Mouse (Mus musculus): ENCODE measurements around the gene Hapln1. TPM values are rescaled to one million over a fixed set of nuclear protein-coding genes. Genes with fewer than 3 reads are reported as not detected.
A peak's percentile ranks its signal among the peaks of the same experiment; 100 is the strongest.

Hapln1 gene
- polyA plus RNA-seq, 1 experiment from 2014 or later = 1.3 TPM

DNA sequence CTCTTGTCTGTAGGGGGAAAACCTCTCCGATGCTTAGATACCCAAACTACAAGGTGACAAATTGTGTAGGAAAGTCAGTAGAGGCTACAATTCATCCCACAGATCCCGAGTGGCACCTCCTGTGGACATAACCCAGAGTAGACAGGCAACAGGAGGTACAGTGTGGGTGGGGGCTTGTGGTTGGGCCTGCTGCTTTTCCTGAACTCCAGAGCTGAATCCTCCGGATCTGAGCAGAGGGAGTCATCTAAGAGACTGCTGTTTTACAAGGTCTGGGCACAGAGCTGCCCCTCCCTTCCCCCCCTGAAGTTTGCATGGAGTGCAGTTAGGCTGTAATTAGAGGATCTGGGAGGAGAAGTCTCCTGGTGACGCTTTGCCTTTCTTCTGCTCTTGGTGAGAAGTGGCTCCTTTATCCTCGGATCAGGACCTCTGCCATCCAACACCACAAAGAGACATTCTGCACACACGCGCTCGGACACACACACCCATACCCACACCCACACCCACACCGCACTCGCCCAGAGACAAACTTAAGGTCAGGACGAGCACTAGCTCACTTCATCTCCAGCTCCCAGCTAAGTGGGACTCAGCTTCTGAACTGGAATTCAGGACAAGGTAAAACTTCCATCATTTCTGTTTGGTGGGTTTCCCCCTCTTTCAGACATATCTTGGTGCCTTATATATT is 846 bp downstream of the Hapln1 start:
- WGBS = 45% methylated on average over 11 of the region's 11 CpGs

DNA sequence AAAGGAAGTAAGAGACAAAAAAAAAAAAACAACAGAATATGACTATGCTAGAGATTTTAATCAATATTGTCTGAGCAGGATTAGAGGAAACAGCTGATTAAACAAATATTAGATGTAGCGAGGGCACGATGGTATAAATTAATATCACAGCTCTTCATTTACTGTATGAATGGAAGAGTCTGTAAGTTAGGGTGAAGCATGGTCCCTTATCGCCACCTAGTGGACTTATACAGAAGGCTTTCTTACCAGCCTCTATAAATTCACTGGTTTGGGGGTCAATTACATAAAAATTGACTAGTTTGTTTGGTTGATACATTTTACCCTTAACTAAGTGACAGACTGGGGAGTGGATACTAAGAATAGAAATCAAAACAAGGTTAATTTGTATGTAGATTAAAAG is 3.4 kb downstream of the Hapln1 start:
- Histone ChIP-seq H3K4me2 (ENCODE audit: low read length) (no peak overlapping the region), H3K4me3 (ENCODE audit: low read length) (no peak overlapping the region), H3K4me1 (ENCODE audit: control insufficient read depth, insufficient read depth, low read depth, low read length) (no peaks in the 10 kb centered on the region; the same call in 1 of the 2 replicates), H3K27me3 (replicated peaks; ENCODE audit: control insufficient read depth, insufficient read depth, low read length) (no peaks in the 10 kb centered on the region), H3K27ac (ENCODE audit: low read depth, low read length) (no peak overlapping the region), H3K36me3 (ENCODE audit: control insufficient read depth, insufficient read depth, low read length) (no peaks in the 10 kb centered on the region), H3K9me3 (ENCODE audit: control insufficient read depth, low read length) (no peaks in the 10 kb centered on the region), H3K9ac (ENCODE audit: low read depth, low read length) (no peak overlapping the region)
- peak; percentile 55; the same call in 1 of the 2 replicates for ATAC-seq
- 3% methylated on average over 3 of the region's 3 CpGs for WGBS

More for the DNA sequence above, 846 bp downstream of the Hapln1 start:
- no peaks in the 10 kb centered on the region for H3K36me3 ChIP-seq (ENCODE audit: control insufficient read depth, insufficient read depth, low read length)
- no peak overlapping the region for H3K9ac ChIP-seq (ENCODE audit: low read depth, low read length)
- no peak overlapping the region for H3K27ac ChIP-seq (ENCODE audit: low read depth, low read length)
- H3K4me3 ChIP-seq (ENCODE audit: low read length) = no peak overlapping the region
- no peaks in the 10 kb centered on the region for H3K27me3 ChIP-seq (replicated peaks; ENCODE audit: control insufficient read depth, insufficient read depth, low read length)
- no peak for ATAC-seq
- H3K4me1 ChIP-seq (ENCODE audit: control insufficient read depth, insufficient read depth, low read depth, low read length) = no peaks in the 10 kb centered on the region; the same call in 1 of the 2 replicates
- no peaks in the 10 kb centered on the region for H3K9me3 ChIP-seq (ENCODE audit: control insufficient read depth, low read length)
- H3K4me2 ChIP-seq (ENCODE audit: low read length) = no peak overlapping the region

DNA sequence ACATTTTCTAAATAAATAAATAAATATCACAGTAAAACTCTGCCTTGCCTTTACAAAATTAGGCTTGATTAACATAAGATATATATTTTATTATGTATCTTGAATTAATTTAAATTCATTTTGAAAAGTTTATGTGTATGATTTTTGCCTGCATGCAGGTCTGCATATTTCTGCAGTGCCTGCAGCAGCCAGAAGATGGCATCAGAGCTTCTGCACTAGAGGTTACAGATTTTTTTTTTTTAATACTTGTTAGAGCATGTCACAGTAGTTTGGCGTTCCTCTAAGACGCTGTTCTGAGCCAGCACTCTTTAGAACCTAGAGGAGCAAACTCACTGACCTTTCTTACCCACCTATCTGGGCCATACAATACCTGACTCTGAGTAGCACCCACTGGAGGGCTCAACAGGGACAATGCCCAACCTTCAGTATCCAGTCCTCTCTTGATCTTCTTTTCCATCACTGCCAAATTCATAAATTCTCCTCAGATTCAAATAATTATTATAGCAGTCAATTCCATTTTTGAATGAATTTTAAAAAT is 8.7 kb downstream of the Hapln1 start:
- no peaks in the 10 kb centered on the region for H3K27me3 ChIP-seq (replicated peaks; ENCODE audit: control insufficient read depth, insufficient read depth, low read length)
- no peaks in the 10 kb centered on the region for H3K4me1 ChIP-seq (ENCODE audit: control insufficient read depth, insufficient read depth, low read depth, low read length)
- H3K4me3 ChIP-seq (ENCODE audit: low read length) = no peak overlapping the region
- ATAC-seq = no peak
- no peaks in the 10 kb centered on the region for H3K9me3 ChIP-seq (ENCODE audit: control insufficient read depth, low read length)
- WGBS = 19% methylated on average over 2 of the region's 2 CpGs
- H3K36me3 ChIP-seq (ENCODE audit: control insufficient read depth, insufficient read depth, low read length) = no peaks in the 10 kb centered on the region
- H3K27ac ChIP-seq (ENCODE audit: low read depth, low read length) = no peak overlapping the region
- no peak overlapping the region for H3K4me2 ChIP-seq (ENCODE audit: low read length)
- no peak overlapping the region for H3K9ac ChIP-seq (ENCODE audit: low read depth, low read length)

DNA sequence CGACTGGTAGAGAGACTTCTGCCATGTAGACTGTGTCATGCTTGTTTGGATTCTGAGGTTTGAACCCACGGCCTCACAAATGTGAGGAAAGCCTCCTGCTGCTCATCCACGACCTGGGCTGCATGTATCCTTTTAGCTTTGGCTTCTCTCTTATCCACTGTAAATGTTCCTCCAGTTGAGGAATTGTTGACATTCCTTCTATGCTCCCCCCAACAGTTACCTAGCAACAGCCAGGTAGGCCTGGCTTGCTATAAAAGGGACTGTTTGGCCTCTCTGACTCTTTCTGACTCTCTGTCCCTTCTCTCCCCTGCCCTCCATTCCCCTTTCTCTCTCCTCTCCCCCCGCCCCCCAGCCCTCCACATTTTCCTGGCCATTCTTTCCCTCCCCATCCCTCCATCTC is 9.9 kb downstream of the Hapln1 start:
- Histone ChIP-seq H3K4me1 (ENCODE audit: control insufficient read depth, insufficient read depth, low read depth, low read length) (no peaks in the 10 kb centered on the region), H3K9ac (ENCODE audit: low read depth, low read length) (no peak overlapping the region), H3K4me3 (ENCODE audit: low read length) (no peak overlapping the region), H3K36me3 (ENCODE audit: control insufficient read depth, insufficient read depth, low read length) (no peaks in the 10 kb centered on the region), H3K27ac (ENCODE audit: low read depth, low read length) (no peak overlapping the region), H3K4me2 (ENCODE audit: low read length) (no peak overlapping the region), H3K9me3 (ENCODE audit: control insufficient read depth, low read length) (no peaks in the 10 kb centered on the region), H3K27me3 (replicated peaks; ENCODE audit: control insufficient read depth, insufficient read depth, low read length) (no peaks in the 10 kb centered on the region)
- 45% methylated on average over 3 of the region's 4 CpGs for WGBS
- ATAC-seq = no peak

DNA sequence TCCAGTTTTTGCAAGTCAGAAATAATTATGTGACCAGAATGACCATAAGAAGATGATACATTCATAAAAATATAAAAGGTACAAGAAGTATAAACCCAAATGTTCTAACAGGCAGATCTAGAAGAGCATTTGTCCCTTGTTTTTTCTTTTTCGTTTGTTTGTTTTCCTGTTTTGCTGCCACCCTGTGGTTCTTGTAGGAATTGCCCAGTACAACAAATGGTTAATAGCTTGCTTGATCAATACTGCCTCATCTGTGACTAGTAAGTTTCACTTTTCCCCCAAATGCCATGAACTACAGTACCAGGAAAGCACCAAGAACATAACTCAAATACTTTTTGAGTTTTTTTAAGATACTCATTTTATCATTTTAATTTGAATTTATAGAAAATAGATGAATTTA is 11.9 kb downstream of the Hapln1 start:
- no peaks in the 10 kb centered on the region for H3K27me3 ChIP-seq (replicated peaks; ENCODE audit: control insufficient read depth, insufficient read depth, low read length)
- H3K4me3 ChIP-seq (ENCODE audit: low read length) = no peak overlapping the region
- no peaks in the 10 kb centered on the region for H3K4me1 ChIP-seq (ENCODE audit: control insufficient read depth, insufficient read depth, low read depth, low read length)
- no peaks in the 10 kb centered on the region; the same call in 1 of the 2 replicates for H3K9me3 ChIP-seq (ENCODE audit: control insufficient read depth, low read length)
- no peak overlapping the region for H3K4me2 ChIP-seq (ENCODE audit: low read length)
- ATAC-seq = no peak
- no peak overlapping the region for H3K9ac ChIP-seq (ENCODE audit: low read depth, low read length)
- WGBS = 15% methylated on average over 1 of the region's 1 CpGs
- no peak overlapping the region for H3K27ac ChIP-seq (ENCODE audit: low read depth, low read length)
- no peaks in the 10 kb centered on the region for H3K36me3 ChIP-seq (ENCODE audit: control insufficient read depth, insufficient read depth, low read length)

GRCm38 (mm10) chr13:89564518-89564917 is 24.9 kb downstream of the Hapln1 start:
- H3K36me3 ChIP-seq (ENCODE audit: control insufficient read depth, insufficient read depth, low read length) = no peaks in the 10 kb centered on the region
- H3K27ac ChIP-seq (ENCODE audit: low read depth, low read length) = no peak overlapping the region
- H3K4me1 ChIP-seq (ENCODE audit: control insufficient read depth, insufficient read depth, low read depth, low read length) = no peaks in the 10 kb centered on the region
- H3K9me3 ChIP-seq (ENCODE audit: control insufficient read depth, low read length) = no peaks in the 10 kb centered on the region
- 88% methylated on average over 5 of the region's 5 CpGs for whole genome bisulfite sequencing
- H3K9ac ChIP-seq (ENCODE audit: low read depth, low read length) = no peak overlapping the region
- H3K4me3 ChIP-seq (ENCODE audit: low read length) = no peak overlapping the region
- H3K27me3 ChIP-seq (replicated peaks; ENCODE audit: control insufficient read depth, insufficient read depth, low read length) = no peaks in the 10 kb centered on the region
- H3K4me2 ChIP-seq (ENCODE audit: low read length) = no peak overlapping the region
- no peak for ATAC-seq

GRCm38 (mm10) chr13:89566300-89566699 is 26.7 kb downstream of the Hapln1 start:
- Histone ChIP-seq H3K9me3 (ENCODE audit: control insufficient read depth, low read length) (no peaks in the 10 kb centered on the region), H3K27ac (ENCODE audit: low read depth, low read length) (no peak overlapping the region), H3K9ac (ENCODE audit: low read depth, low read length) (no peak overlapping the region), H3K4me2 (ENCODE audit: low read length) (no peak overlapping the region), H3K4me3 (ENCODE audit: low read length) (no peak overlapping the region), H3K4me1 (ENCODE audit: control insufficient read depth, insufficient read depth, low read depth, low read length) (no peaks in the 10 kb centered on the region), H3K27me3 (replicated peaks; ENCODE audit: control insufficient read depth, insufficient read depth, low read length) (no peaks in the 10 kb centered on the region), H3K36me3 (ENCODE audit: control insufficient read depth, insufficient read depth, low read length) (no peaks in the 10 kb centered on the region)
- ATAC-seq = no peak
- WGBS = 94% methylated on average over 4 of the region's 4 CpGs

- Histone ChIP-seq H3K4me3 (ENCODE audit: low read length) (no peak overlapping the region), H3K9me3 (ENCODE audit: control insufficient read depth, low read length) (no peaks in the 10 kb centered on the region), H3K4me1 (ENCODE audit: control insufficient read depth, insufficient read depth, low read depth, low read length) (no peaks in the 10 kb centered on the region), H3K27me3 (replicated peaks; ENCODE audit: control insufficient read depth, insufficient read depth, low read length) (no peaks in the 10 kb centered on the region), H3K4me2 (ENCODE audit: low read length) (no peak overlapping the region), H3K27ac (ENCODE audit: low read depth, low read length) (no peak overlapping the region), H3K36me3 (ENCODE audit: control insufficient read depth, insufficient read depth, low read length) (no peaks in the 10 kb centered on the region), H3K9ac (ENCODE audit: low read depth, low read length) (no peak overlapping the region)
- WGBS = 98% methylated on average over 2 of the region's 2 CpGs
- no peak for ATAC-seq
Observed at GRCm38 (mm10) chr13:89579115-89579514, 39.5 kb downstream of the Hapln1 start.

DNA sequence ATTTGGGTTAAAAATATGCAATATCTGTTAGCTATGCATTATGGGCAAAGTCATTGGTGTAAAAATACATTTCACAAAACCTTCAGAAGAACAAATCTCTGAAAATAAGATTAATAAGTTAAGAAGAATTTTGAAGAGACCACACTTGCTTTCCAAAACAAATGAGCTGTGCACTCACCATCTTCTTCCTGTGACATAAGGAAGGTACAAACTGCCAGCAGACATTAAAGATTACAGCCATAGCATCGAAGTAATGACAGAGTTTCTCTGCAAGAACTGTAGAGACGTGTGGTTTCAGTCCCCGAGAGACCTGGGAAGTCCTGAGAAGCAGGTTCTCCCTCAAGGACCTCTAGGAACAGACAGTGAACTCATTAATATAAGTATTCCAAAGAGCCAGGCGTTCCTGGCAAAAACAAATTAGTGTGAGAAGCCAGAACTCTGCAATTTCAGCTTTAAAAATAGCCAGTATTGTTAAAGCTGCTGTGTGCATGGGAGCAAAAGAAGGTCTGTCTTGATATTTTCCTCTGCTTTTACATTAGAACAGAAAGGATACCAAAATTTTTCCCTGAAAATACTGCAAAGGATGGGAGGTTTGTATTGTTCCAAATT is 43.6 kb downstream of the Hapln1 start:
- Histone ChIP-seq H3K4me1 (ENCODE audit: control insufficient read depth, insufficient read depth, low read depth, low read length) (no peaks in the 10 kb centered on the region; the same call in 1 of the 2 replicates), H3K4me2 (ENCODE audit: low read length) (no peak overlapping the region), H3K9me3 (ENCODE audit: control insufficient read depth, low read length) (no peaks in the 10 kb centered on the region), H3K9ac (ENCODE audit: low read depth, low read length) (no peak overlapping the region), H3K27me3 (replicated peaks; ENCODE audit: control insufficient read depth, insufficient read depth, low read length) (no peaks in the 10 kb centered on the region), H3K27ac (ENCODE audit: low read depth, low read length) (no peak overlapping the region), H3K36me3 (ENCODE audit: control insufficient read depth, insufficient read depth, low read length) (no peaks in the 10 kb centered on the region), H3K4me3 (ENCODE audit: low read length) (no peak overlapping the region)
- no peak for ATAC-seq
- 67% methylated on average over 4 of the region's 4 CpGs for WGBS
